Mouse (Mus musculus) embryo, embryonic 9.5 days (tissue): Measurements from ENCODE around the gene Arnt.
"Not testable (repeated sequence)": the region's sequence is repeated elsewhere in the genome, so short reads cannot be mapped to it uniquely, and the experiment has no call there.

Experiments used
- DNase-seq: peaks from one replicate; pipeline ENCODE4 v3.0.0-alpha.2; 2017; ENCODE audit errors: extremely low spot score

Gene Arnt

DNA sequence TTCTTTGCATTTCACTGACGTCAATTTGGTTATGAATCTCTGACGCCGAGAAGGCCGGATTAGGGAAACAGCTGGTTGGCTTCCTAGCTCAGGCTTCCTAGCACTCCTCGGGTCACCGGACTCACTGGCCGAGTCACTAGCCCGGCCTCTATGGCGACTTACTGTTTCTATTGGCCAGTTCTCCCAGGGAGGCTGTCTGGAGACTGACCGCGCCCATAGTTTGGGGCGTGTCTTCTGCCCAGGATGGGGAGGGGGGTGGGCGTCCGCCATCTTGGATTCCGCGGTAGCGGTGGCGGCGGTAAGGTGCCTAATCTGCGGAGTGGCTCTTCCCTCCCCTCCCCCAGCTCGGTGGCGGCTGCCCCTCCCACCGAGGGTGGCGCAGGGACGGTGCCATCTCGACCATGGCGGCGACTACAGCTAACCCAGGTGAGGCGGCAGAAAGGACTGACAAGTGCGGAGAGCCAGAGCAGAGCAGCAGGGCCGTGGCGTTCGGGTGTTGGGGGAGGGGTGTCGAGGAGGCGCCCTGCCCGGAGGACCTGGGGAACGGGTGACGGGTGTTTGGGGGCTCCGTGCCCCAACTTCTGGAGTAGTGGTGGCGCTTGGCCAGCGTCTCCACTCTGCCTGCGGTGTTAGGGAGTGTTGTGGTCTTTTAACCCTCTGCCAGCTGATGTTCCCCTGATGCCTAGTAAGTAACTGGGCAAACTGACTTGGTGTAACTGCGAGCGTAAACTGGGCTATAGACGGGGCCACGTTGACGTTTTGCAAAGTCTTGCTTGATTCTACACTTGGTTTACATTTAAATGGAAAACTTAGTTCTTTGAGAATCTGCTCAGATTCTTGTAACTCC, at the start of gene Arnt:
Gene Arnt, plus strand, starts transcription at position 253 of the 847 bp plus-strand sequence.
- peak; percentile 95 for DNase-seq

DNA sequence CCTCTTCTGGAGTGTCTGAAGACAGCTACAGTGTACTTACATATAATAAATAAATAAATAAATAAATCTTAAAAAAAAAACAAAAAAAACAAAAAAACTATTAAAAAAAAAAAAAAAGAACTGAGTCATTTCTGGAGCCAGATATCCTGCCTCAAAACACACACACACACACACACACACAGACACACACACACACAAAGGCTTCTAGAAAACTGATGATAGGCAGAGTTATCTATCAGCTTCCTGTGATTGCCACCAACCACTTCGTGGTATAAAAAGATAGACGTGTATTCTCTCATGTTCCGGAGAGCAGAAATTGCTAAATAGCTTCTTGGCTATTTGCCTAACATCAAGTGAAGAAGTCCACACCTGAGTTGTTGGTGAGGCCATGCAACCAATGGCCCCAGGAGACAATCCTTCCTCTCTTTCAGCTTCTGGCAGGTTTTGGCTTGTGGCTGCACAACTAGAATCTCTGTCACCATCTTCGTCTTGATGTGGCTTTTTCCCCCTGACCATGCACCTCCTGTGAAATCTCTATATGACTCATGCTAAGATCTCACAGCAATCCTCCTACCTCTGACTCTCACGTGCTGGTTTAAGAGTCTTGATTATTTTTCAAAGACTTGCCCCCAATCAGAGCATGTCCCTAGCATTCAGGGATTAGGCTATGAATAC, 48.6 kb upstream of the Arnt start:
- no peak for DNase-seq

DNA sequence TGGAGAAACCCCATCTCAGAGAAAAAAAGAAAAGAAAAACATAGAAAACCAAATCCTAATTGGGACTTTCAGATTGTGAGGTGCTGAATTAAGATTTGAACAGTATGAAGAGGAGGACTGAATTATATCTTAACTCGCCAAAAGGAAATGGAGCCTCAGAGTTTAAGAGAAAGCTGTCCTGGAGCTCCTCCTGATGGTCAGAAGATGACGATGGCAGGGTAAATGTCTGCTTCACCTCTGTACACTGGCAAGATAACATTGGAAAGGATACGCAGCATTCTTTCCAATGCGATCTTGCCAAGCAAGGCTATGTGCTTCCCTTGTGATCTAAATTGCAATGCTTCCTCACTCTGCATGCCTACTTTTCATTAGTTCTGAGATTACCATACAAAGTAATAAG, 39.8 kb upstream of the Arnt start:
- DNase-seq: no peak

DNA sequence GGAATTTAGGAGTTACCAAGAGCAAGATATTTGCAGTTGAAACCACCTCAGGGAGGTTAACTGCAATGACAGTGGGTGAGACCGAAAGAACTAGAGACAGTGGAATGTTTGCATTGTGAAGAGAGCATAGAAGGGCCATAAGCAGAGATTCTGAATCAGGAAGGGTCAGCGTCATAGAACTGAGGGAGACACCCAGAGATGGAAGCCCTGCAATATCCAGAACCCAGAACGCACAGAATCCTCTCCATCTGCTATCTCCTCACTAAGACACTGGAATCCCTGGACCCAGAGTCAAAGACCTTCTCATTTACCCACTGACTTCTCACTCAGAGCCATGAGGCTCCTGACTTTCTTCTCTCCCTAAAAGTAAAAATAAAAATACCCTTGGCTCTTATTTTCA, 31.4 kb upstream of the Arnt start, which contains the start of gene 4930558C23Rik:
Gene 4930558C23Rik, minus strand, starts transcription at position 101 of the 400 bp plus-strand sequence.
- DNase-seq: no peak

DNA sequence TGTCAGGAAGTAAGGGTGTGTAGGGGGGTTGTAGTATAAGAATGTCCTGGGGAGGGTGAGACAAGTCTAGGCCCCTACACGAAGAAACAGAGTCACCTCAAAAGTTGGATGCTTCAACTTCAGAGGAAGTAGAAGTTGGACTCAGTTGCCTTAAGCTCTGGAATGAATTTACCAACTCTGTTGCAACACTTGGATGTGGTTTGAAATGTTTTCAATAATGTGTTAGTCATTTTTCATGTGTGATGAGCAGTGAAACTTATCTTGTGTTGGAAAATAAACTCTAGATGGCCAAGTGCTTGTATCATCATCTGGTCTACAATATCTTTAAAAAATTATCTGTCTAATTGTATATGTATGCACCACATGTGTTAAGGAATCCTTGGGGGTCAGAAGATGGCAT, 26.5 kb upstream of the Arnt start:
- no peak for DNase-seq

DNA sequence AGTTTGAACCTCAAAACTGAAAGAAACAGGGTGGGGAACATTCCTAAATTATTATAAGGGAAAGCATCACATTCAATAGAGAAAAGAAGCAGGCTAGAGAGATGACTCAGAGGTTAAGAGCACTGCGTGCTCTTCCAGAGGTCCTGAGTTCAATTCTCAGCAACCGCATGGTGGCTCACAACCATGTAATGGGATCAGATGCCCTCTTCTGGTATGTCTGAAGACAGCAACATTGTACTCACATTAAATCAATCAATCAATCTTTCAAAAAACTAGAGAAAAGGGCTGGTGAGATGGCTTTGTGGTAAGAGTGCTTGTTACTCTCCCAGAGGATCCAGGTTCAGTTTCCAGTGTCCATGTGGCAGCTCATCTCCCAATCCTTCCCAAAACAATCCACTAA, 25.3 kb upstream of the Arnt start:
- no peak for DNase-seq

DNA sequence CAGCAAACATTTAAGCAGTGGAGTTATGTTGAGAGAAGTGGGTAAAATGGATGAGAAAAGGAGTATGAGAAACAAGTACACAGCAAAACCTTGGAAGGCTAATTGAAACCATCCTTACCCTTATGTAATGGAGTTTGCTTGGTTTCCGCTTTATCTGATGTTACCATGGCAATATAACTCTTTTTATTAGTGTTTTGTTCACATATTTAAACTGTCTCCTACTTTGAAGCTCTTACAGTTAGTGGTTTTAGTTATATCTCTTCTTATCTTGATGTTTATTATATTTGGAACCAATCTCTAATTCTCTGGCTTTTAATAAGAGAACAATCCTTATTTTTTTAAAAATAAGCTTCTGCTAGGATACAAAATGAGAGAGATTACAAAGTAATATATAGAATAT, 21.9 kb upstream of the Arnt start:
- no peak for DNase-seq

DNA sequence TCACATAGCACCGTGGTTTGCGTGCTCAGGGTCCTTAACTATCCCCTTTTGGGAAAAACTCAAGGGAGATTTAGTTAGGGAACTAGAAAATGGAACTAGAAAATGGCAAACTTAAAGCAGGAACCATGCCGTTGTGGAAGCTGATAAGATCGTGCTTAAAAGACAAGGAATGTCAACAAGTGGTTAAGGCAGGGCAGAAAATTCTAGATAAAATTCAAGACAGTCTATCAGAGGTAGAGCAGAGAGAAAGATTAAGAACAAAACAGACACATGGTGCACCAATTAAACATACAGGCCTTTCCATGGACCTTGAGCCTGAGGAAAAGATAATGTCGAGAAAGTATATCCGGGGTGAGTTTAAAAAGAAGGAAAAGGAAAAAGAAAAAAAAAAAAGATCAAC, 16.3 kb upstream of the Arnt start:
- DNase-seq: no peak

DNA sequence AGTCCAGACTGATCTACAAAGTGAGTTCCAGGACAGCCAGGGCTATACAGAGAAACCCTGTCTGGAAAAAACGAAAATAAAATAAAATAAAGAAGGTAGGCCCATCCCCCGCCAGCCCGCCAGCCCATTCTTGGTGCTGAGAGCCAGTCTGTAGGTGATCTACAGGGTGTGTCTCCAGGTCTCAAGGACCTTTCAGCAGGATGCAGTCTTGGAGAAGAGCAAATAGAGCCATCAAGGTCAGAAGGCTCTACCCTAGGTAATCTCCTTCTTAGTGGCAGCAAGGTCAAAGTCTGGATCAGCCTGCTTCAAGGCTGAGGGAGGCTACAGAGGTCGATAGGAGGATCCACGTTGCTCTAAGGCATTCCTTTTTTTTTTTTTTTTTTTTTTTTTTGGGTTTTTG, 7.7 kb upstream of the Arnt start:
- DNase-seq: not testable (repeated sequence)

DNA sequence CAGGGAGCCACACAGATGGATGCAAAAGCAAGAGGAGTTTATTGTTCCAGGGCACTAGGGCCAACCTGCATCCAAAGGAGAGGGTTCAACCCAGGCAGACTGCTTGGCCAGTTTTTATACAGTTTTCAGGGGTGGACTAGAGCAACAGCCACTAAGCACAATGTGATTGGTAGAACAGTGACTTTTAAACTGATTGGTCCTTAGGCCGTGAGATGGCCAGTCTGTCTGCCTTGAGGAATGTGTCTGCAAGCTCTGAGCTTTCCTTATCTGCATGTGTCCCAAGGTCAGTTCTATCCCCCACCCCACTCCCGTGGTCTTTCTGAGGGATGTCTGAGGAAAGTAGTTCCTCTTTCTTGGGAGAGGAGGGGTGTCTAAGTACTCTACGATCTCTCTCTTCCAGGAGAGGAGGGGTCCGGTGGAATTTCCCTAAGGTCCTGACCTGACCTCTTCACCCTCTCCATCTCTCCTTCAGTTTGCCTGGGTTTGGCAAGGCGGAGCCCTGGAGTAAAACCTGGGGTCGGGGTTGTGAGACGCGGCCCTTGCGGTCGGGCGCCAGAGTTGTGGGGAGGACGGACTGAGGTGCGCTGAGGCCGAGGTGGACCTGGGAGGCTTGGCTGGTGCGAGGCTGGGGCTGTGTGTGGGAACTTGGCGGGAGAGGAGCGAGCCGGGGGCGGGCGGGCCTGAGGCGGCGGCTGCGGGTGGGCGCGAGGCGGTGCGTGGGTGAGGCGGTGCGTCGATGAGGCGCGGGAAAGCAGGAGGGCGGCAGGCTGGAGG, 6.9 kb upstream of the Arnt start:
- DNase-seq: peak; percentile 18

DNA sequence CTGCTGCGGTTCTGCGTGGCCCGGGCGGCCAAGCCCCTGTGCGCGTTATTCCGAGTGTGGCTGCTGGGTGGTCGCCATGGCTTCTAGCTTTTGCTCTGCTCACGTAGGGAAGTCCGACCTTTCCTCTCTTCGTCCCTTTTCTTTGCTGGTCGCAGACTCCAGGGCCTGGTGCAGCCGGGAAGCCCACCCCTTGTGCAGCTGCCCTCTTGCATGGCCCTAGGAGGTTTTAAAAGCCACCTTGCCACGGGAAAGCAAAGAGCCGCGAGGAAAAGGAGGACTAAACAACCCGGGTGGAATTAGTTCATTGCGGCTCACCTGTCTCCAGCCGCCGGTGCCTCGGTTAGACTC, 6.3 kb upstream of the Arnt start:
- peak; percentile 29 for DNase-seq

DNA sequence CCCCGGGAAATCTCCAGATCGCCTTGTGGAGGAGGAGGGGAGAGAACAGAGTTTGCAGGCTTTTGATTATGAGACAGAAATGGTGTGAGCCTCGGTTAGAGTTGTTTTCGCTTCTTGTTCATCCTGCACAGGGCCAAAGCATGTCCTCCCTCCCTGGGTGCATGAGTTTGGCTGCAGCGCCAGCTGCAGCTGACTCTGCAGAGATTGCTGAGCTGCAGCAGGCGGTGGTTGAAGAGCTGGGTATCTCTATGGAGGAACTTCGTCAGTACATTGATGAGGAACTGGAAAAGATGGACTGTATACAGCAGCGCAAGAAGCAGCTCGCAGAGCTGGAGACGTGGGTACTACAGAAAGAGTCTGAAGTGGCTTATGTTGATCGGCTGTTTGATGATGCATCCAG, 5.8 kb upstream of the Arnt start:
- DNase-seq: not testable (repeated sequence)

DNA sequence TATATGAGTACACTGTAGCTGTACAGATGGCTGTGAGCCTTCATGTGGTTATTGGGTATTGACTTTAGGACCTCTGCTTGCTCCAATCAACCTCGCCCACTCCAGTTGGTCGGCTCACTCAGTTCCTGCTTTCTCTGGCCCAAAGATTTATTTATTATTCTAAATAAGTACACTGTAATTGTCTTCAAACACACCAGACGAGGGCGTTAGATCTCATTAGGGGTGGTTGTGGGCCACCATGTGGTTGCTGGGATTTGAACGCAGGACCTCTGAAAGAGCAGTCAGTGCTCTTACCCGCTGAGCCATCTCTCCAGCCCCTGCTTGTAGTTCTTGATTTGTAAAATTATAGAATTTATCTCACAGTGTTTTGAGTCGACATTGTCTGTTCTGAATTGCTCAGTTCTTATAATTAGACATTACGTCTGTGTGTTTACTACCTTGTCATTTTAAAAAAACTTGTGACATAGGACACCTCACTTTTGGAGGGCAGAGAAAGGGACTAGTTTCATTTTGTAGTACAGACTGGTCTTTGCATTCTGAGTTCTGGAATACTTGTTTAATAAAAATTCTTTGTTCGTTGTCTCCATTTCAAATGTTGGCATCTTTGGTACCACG, 780 bp upstream of the Arnt start:
- no peak for DNase-seq

DNA sequence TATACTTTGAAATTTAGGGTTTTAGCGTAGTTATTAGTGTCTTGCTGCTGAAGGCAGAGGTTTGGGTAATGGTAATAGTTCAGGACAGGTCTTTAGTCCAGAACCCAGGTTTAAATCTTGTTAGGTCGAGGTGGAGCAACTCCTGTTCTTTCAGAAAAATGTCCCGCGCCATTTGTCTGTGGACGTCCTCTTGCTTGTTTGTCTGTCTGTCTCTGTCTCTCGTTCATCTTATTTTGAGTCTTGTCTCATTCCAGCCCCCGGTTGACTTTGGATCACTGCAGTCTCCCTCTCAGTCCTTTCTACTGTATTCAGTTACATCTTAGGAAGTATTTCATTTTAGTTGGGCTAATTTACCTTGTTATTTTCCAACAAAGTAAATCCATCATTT, 789 bp downstream of the Arnt start:
- DNase-seq: no peak

DNA sequence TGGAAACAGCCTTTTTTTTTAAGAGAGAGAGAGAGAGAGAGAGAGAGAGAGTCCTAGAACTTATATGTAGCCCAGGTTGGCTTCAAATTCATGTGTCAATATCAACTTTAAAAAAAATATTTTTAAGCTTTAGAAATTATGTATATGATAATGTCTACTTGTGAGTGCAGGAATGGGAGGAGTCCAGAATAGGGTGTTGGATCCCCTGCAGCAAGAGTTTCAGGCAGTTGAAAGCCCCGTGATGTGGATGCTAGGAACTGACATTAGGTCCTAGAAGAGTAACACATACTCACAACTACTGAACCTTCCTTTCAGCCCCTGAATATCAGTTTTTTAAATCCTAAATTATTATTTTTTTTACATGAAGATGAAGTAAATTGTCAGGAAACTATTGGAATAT, 1.4 kb downstream of the Arnt start:
- no peak for DNase-seq

DNA sequence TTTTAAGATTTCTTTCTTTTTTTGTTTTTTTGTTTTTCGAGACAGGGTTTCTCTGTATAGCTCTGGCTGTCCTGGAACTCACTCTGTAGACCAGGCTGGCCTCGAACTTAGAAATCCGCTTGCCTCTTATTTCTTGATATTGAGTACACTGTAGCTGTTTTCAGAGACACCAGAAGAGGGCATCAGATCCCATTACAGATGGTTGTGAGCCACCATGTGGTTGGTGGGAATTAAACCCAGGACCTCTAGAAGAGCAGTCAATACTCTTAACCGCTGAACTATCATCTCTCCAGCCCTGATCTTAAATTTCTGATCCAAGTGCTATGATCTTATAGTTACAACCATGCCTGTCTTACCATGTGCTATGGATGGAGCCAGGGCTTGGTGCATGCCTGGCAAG, 4.4 kb downstream of the Arnt start:
- DNase-seq: not testable (repeated sequence)

DNA sequence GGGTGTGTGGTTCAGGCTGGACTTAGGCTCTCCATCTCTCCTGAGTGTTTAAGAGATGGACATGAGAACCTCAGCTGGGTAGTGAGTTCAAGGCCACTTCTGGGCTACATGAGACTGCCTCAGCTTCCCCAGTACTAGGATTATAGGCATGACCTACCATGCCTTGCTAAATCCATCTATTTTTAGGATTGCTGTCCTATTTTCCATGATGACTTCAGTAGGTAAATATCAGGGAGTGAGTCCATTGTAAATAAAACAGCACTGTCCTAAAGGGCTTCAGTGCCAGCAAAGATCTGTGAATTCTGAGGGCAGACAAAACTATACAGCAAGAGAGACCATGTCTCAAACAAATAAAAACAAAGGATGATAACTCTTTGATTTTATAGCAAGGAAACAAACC, 5.5 kb downstream of the Arnt start:
- DNase-seq: no peak

DNA sequence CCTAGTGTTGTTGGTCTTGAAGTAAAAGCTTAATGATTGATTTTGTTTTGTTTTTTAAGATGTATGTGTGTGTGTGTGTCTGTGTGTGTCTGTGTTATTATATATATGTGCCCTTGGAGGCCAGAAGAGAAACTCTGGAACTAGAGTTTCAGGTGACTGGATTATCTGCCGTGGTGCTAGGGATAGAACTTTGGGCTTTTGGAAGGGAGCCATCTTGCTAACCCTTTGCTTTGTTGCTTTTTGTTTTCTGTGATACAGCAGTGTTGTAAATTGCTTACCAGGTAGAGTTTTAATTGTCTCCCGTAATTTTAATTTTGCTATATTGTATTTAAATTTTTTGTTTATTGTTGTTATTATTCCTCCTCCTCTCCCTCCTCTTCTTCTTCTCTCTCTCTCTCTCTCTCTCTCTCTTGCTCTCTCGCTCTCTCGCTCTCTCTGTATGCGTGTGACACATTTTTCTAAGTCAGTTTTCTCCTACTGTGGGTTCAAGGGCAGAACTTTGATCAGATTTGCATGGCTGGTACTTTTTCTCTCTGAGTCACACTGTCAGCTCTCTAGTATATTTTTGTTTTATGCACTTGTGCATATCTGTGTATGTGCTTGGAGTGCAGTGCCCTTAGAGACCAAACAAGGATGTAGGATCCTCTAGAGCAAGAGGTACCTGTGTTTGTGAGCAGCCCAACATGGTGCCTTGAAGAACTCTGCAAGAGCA, 8.4 kb downstream of the Arnt start:
- no peak for DNase-seq

DNA sequence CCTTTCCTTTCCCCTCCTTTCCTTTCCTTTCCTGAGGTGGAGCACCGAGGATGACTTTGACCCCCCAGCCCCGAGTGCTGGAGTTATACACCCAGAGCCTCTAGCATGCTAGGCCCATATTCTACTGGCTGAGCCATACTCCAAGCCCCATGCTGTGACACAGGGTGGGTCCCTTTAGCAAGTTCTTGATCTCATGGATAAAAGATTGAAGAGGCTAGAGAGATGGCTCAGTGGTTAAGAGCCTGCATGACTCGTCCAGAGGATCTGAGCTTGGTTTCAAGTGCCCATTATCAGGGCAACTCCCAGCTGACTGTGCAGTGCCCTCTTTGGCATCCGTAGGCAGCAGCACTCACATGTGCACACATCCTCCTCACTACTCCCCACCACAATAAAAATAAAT, 11.1 kb downstream of the Arnt start:
- DNase-seq: no peak

DNA sequence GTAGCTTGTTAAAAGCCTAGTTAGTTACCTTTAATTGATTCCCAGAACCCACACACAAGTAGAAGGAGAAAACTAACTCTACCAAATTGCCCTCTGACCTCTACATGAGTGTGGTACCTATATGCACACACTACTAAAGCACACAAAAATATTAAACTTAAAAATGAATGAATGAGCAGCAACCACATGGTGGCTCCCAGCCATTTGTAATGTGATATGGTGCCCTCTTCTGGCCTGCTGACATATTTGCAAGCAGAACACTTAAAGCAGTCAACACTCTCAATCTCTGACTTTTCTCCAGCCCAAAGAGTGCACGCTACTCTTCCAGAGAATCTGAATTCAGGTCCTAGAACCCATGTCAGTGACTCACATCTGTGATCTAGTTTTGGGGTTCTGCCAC, 16.2 kb downstream of the Arnt start:
- DNase-seq: peak; percentile 44

DNA sequence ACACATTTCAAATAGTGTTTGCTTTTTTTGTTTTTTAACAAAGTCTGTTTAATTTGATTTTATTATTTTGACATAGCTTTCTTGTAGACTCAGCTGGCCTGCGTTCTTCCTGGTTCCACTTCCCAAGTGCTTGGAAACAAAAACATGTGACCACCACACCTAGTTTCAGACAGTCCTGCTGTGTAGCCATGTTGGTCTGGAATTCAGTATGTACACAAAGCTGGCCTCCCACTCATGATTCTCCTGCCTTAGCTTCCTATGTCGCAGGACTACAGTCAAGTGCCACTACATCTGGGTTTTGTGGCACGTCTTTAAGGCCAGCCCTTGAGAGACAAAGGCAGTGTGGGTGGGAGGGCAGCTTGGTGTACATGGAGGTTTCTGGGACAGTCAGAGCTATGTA, 16.7 kb downstream of the Arnt start:
- no peak for DNase-seq

DNA sequence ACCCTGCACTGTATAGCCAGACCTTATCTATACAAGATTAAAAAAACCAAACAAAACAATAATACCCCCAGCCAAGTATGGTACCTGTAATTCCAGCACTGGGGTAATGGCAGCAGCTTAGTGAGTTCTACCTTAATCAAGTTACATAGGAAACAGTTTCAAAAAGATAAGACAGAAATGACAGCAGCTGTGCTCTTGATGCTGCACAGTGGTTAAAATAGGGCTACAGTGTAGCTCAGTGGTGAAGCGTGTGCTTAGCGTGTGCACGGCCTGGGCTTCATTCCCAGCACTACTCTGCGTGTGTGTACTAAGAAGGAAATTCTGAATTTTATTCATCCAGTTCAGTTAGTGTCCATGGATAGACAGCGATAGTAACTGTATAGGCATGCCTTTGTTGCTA, 22.2 kb downstream of the Arnt start:
- DNase-seq: no peak
